Mouse (Mus musculus): ENCODE measurements around the gene Mical2. TPM values are rescaled to one million over a fixed set of nuclear protein-coding genes. Genes with fewer than 3 reads are reported as not detected.

Gene Mical2
- total and polyA plus RNA-seq, 2 experiments from 2014 or later = 18.3 to 28.6 TPM

GRCm38 (mm10) chr7:112298032-112298431, 72.4 kb downstream of the Mical2 start:
- WGBS = 35% methylated on average over 9 of the region's 9 CpGs

GRCm38 (mm10) chr7:112298871-112299422, 73.3 kb downstream of the Mical2 start:
- Histone ChIP-seq H3K27me3 (ENCODE audit: insufficient read depth, low read length) (no peaks in the 10 kb centered on the region), H3K4me1 (ENCODE audit: insufficient read depth) (0 out of 2 replicates have a peak, but pooled peaks cover 5% of the 10 kb centered on the region), H3K4me3 (ENCODE audit: low read depth, low read length) (no peak overlapping the region), H3K9ac (no peak overlapping the region), H3K27ac (ENCODE audit: low read depth, low read length) (no peak overlapping the region), H3K4me2 (ENCODE audit: low read depth) (no peak overlapping the region), H3K9me3 (ENCODE audit: low read length) (no peaks in the 10 kb centered on the region), H3K36me3 (ENCODE audit: insufficient read depth) (no peaks in the 10 kb centered on the region)
- DNase-seq (no peak), ATAC-seq (no peak)
- no peak for TF ChIP-seq CTCF (IDR thresholded peaks at IDR 0.05; ENCODE audit: low read depth)
- WGBS = 72% methylated on average over 3 of the region's 3 CpGs

More at GRCm38 (mm10) chr7:112298032-112298431, 72.4 kb downstream of the Mical2 start:
- no peak for TF ChIP-seq CTCF (IDR thresholded peaks at IDR 0.05; ENCODE audit: low read depth)
- no peak overlapping the region for H3K9ac ChIP-seq
- no peak overlapping the region for H3K4me2 ChIP-seq (ENCODE audit: low read depth)
- 0 out of 2 replicates have a peak, but pooled peaks cover 5% of the 10 kb centered on the region for H3K4me1 ChIP-seq (ENCODE audit: insufficient read depth)
- ATAC-seq (no peak), DNase-seq (no peak)
- H3K36me3 ChIP-seq (ENCODE audit: insufficient read depth) = no peaks in the 10 kb centered on the region
- H3K9me3 ChIP-seq (ENCODE audit: low read length) = no peaks in the 10 kb centered on the region
- H3K27ac ChIP-seq (ENCODE audit: low read depth, low read length) = no peak overlapping the region
- H3K4me3 ChIP-seq (ENCODE audit: low read depth, low read length) = no peak overlapping the region
- H3K27me3 ChIP-seq (ENCODE audit: insufficient read depth, low read length) = no peaks in the 10 kb centered on the region

DNA sequence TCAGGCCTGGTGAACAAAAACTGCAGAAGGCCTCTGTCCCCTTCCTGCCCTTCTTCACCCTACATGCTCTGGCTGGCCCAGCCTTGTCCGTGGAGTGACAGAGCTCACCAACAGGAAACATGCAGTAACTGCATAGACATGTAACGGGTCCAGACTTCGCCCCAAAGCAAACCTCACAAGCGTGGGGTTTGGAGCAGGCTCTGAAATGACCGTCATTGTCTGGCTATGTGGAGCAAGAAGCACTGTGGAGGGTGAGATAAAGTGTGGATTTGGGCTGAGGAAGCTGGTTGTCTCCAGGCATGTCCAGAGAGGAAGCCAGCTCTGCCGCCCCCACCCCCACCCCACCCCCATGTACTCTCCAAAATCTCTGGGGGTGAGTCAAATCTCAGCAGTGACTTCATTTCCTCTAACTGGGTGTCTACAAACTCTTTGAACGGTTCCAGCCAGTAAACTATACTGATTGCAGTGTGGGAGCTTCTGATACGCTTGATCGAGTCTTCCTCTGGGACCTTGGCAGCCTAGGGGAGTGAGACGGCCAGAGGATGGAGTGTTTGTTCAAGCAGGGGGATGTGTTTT, 74.0 kb downstream of the Mical2 start:
- H3K4me3 ChIP-seq (ENCODE audit: low read depth, low read length) = no peak overlapping the region
- 0 out of 2 replicates have a peak, but pooled peaks cover 5% of the 10 kb centered on the region for H3K4me1 ChIP-seq (ENCODE audit: insufficient read depth)
- H3K9me3 ChIP-seq (ENCODE audit: low read length) = no peaks in the 10 kb centered on the region
- H3K27me3 ChIP-seq (ENCODE audit: insufficient read depth, low read length) = no peaks in the 10 kb centered on the region
- TF ChIP-seq CTCF (IDR thresholded peaks at IDR 0.05; ENCODE audit: low read depth) = no peak
- DNase-seq = no peak
- H3K9ac ChIP-seq = no peak overlapping the region
- no peak overlapping the region for H3K27ac ChIP-seq (ENCODE audit: low read depth, low read length)
- WGBS = 75% methylated on average over 10 of the region's 10 CpGs
- no peak for ATAC-seq
- no peak overlapping the region for H3K4me2 ChIP-seq (ENCODE audit: low read depth)
- no peaks in the 10 kb centered on the region; the same call in 1 of the 2 replicates for H3K36me3 ChIP-seq (ENCODE audit: insufficient read depth)

GRCm38 (mm10) chr7:112300141-112300540, 74.5 kb downstream of the Mical2 start:
- H3K27ac ChIP-seq (ENCODE audit: low read depth, low read length) = no peak overlapping the region
- 84% methylated on average over 5 of the region's 5 CpGs for WGBS
- no peak overlapping the region for H3K4me3 ChIP-seq (ENCODE audit: low read depth, low read length)
- 0 out of 2 replicates have a peak, but pooled peaks cover 5% of the 10 kb centered on the region for H3K4me1 ChIP-seq (ENCODE audit: insufficient read depth)
- H3K9me3 ChIP-seq (ENCODE audit: low read length) = no peaks in the 10 kb centered on the region
- H3K9ac ChIP-seq = no peak overlapping the region
- TF ChIP-seq CTCF (IDR thresholded peaks at IDR 0.05; ENCODE audit: low read depth) = no peak
- H3K36me3 ChIP-seq (ENCODE audit: insufficient read depth) = no peaks in the 10 kb centered on the region; the same call in 1 of the 2 replicates
- no peaks in the 10 kb centered on the region for H3K27me3 ChIP-seq (ENCODE audit: insufficient read depth, low read length)
- DNase-seq (no peak), ATAC-seq (no peak)
- no peak overlapping the region for H3K4me2 ChIP-seq (ENCODE audit: low read depth)

- no peak overlapping the region for H3K9ac ChIP-seq
- no peak overlapping the region for H3K27ac ChIP-seq (ENCODE audit: low read depth, low read length)
- DNase-seq (no peak), ATAC-seq (no peak)
- 0 out of 2 replicates have a peak, but pooled peaks have one; percentile 13 for TF ChIP-seq CTCF (IDR thresholded peaks at IDR 0.05; ENCODE audit: low read depth)
- H3K4me3 ChIP-seq (ENCODE audit: low read depth, low read length) = no peak overlapping the region
- H3K27me3 ChIP-seq (ENCODE audit: insufficient read depth, low read length) = no peaks in the 10 kb centered on the region
- H3K4me1 ChIP-seq (ENCODE audit: insufficient read depth) = 0 out of 2 replicates have a peak, but pooled peaks cover 5% of the 10 kb centered on the region
- H3K4me2 ChIP-seq (ENCODE audit: low read depth) = no peak overlapping the region
- no peaks in the 10 kb centered on the region for H3K9me3 ChIP-seq (ENCODE audit: low read length)
- H3K36me3 ChIP-seq (ENCODE audit: insufficient read depth) = no peaks in the 10 kb centered on the region; the same call in 1 of the 2 replicates
These were observed 75.4 kb downstream of the Mical2 start for GRCm38 (mm10) chr7:112301052-112301451.

GRCm38 (mm10) chr7:112304382-112304781, 78.7 kb downstream of the Mical2 start:
- ATAC-seq = peak; percentile 34; the same call in 1 of the 2 replicates
- TF ChIP-seq CTCF (IDR thresholded peaks at IDR 0.05; ENCODE audit: low read depth) = no peak
- H3K9ac ChIP-seq = no peak overlapping the region
- 71% methylated on average over 8 of the region's 8 CpGs for WGBS
- no peak overlapping the region for H3K4me2 ChIP-seq (ENCODE audit: low read depth)
- no peaks in the 10 kb centered on the region for H3K9me3 ChIP-seq (ENCODE audit: low read length)
- H3K4me1 ChIP-seq (ENCODE audit: insufficient read depth) = no peaks in the 10 kb centered on the region
- no peak for DNase-seq
- H3K27ac ChIP-seq (ENCODE audit: low read depth, low read length) = no peak overlapping the region
- no peaks in the 10 kb centered on the region for H3K27me3 ChIP-seq (ENCODE audit: insufficient read depth, low read length)
- no peaks in the 10 kb centered on the region; the same call in 1 of the 2 replicates for H3K36me3 ChIP-seq (ENCODE audit: insufficient read depth)
- H3K4me3 ChIP-seq (ENCODE audit: low read depth, low read length) = no peak overlapping the region

DNA sequence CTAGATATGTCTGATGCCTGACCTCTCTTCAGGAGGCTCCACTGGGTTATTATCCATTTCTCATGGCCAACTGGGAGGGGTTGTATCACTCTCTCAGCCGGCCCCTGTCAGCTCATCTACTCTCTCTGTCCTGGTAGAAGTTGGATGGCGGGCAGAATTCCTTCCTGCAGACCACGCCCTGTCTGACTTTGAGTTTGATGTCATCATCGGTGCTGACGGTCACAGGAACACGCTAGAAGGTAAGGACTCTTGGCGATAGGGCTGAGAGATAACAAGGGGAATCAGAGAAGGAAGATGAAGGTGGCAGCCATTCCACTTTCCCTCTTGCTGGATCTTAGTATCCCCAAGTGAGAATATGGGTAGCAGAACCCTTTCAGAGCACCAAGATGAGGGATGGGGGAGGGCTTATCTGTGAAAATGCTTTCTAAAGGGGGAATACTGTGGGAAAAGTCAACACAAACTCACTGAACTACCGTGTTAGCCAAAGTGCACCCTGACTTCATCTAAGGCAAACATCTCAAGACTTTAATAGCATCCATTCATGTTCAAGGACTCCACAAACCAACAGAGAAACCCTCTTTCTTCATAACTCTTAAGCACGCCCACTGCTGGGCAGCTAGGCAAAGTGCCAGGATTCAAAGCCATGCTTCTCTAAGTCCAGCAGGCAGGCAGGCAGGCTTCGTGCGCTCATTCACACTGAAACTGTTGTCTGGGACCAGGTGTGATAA, 83.8 kb downstream of the Mical2 start:
- whole genome bisulfite sequencing = 86% methylated on average over 11 of the region's 11 CpGs
- no peak for DNase-seq
- no peak for TF ChIP-seq CTCF (IDR thresholded peaks at IDR 0.05; ENCODE audit: low read depth)
- Histone ChIP-seq H3K4me2 (ENCODE audit: low read depth) (no peak overlapping the region), H3K4me3 (ENCODE audit: low read depth, low read length) (no peak overlapping the region), H3K27ac (ENCODE audit: low read depth, low read length) (no peak overlapping the region), H3K36me3 (ENCODE audit: insufficient read depth) (no peaks in the 10 kb centered on the region; the same call in 1 of the 2 replicates), H3K27me3 (ENCODE audit: insufficient read depth, low read length) (no peaks in the 10 kb centered on the region), H3K9me3 (ENCODE audit: low read length) (no peaks in the 10 kb centered on the region), H3K4me1 (ENCODE audit: insufficient read depth) (no peaks in the 10 kb centered on the region), H3K9ac (no peak overlapping the region)
- no peak for ATAC-seq
